Mouse (Mus musculus): ENCODE results near the gene Ndufc1.

- TF ChIP-seq GATA1 (IDR thresholded peaks at IDR 0.05; ENCODE audit: borderline replicate concordance, low read length) (no peak), FLI1 (IDR thresholded peaks at IDR 0.05; ENCODE audit: low read length) (no peak)
Measured at GRCm38 (mm10) chr3:51415098-51416072, 6.6 kb upstream of the Ndufc1 start, which contains the start of gene Naa15.

Data from megakaryocyte, embryonic 14.5 days (primary cell).